Mouse (Mus musculus) embryonic facial prominence, embryonic 15.5 days (tissue): ENCODE data around the gene Myo1e. TPM values are rescaled to one million over a fixed set of nuclear protein-coding genes. Genes with fewer than 3 reads are reported as not detected.
A peak's percentile ranks its signal among the peaks of the same experiment; 100 is the strongest.

ENCODE experiments used
- ATAC-seq: fragments of 200-750 bp; cut with Nextera tagmentation; 2 replicates; pipeline ENCODE4 v1.8.0; 2017; ENCODE audit warnings: low read depth, moderate TSS enrichment; ENCODE audit not compliant: insufficient number of reproducible peaks, low FRiP score, low TSS enrichment
- H3K27ac ChIP-seq: fragments of 300-500 bp; sonication (generic); replicated peaks from 2 replicates; pipeline ENCODE4 v1.5.1; 2015; ENCODE audit warnings: mild to moderate bottlenecking, inconsistent platforms
- H3K27me3 ChIP-seq: fragments of 300-500 bp; sonication (generic); 2 replicates; pipeline ENCODE4 v1.6.1; 2015; ENCODE audit warnings: inconsistent platforms
- H3K36me3 ChIP-seq: fragments of 300-500 bp; sonication (generic); 2 replicates; pipeline ENCODE4 v1.6.1; 2015; ENCODE audit warnings: mild to moderate bottlenecking, inconsistent platforms
- H3K4me1 ChIP-seq: fragments of 300-500 bp; sonication (generic); 2 replicates; pipeline ENCODE4 v1.6.1; 2015; ENCODE audit warnings: inconsistent platforms
- H3K4me2 ChIP-seq: fragments of 300-500 bp; sonication (generic); replicated peaks from 2 replicates; pipeline ENCODE4 v1.6.1; 2015; ENCODE audit warnings: mild to moderate bottlenecking, inconsistent platforms
- H3K4me3 ChIP-seq: fragments of 300-500 bp; sonication (generic); replicated peaks from 2 replicates; pipeline ENCODE4 v1.5.1; 2015; ENCODE audit warnings: mild to moderate bottlenecking, inconsistent platforms
- H3K9ac ChIP-seq: fragments of 300-500 bp; sonication (generic); 2 replicates; pipeline ENCODE4 v1.6.1; 2015; ENCODE audit warnings: inconsistent platforms
- H3K9me3 ChIP-seq: fragments of 300-500 bp; sonication (generic); replicated peaks from 2 replicates; pipeline ENCODE4 v1.6.1; 2016; ENCODE audit warnings: inconsistent platforms
- WGBS: fragments of 180-500 bp; shearing (Covaris S2); methylation state at CpG from one replicate; pipeline ENCODE4 v1.1.7; 2015; 5-methylcytosine and 5-hydroxymethylcytosine counted together
- polyA plus RNA-seq: library from polyadenylated mRNA; unstranded; fragments of >200 nt; fragmentation: Nextera tagmentation; extraction: Ambion mirVana; gene quantifications from 2 replicates; pipeline ENCODE4 v1.2.1, GENCODE M21; 2015

The Myo1e gene
- polyA plus RNA-seq, 1 experiment from 2014 or later = 26.4 TPM

- Histone ChIP-seq H3K36me3 (no peaks in the 10 kb centered on the region), H3K4me3 (no peak overlapping the region), H3K27me3 (no peaks in the 10 kb centered on the region), H3K4me2 (no peak overlapping the region), H3K27ac (no peak overlapping the region), H3K9ac (no peak overlapping the region), H3K4me1 (no peaks in the 10 kb centered on the region), H3K9me3 (no peaks in the 10 kb centered on the region)
- ATAC-seq = no peak
- WGBS = 88% methylated on average over 8 of the region's 8 CpGs
Measured at GRCm38 (mm10) chr9:70197992-70198391, 9.2 kb upstream of the Myo1e start.

- H3K27me3 ChIP-seq = no peaks in the 10 kb centered on the region
- ATAC-seq = no peak
- 54% methylated on average over 5 of the region's 5 CpGs for WGBS
- no peak overlapping the region for H3K4me2 ChIP-seq
- H3K4me1 ChIP-seq = no peaks in the 10 kb centered on the region
- no peak overlapping the region for H3K9ac ChIP-seq
- no peaks in the 10 kb centered on the region for H3K36me3 ChIP-seq
- H3K4me3 ChIP-seq = no peak overlapping the region
- H3K27ac ChIP-seq = no peak overlapping the region
- H3K9me3 ChIP-seq = no peaks in the 10 kb centered on the region
Measured at GRCm38 (mm10) chr9:70202753-70203152, 4.4 kb upstream of the Myo1e start.

DNA sequence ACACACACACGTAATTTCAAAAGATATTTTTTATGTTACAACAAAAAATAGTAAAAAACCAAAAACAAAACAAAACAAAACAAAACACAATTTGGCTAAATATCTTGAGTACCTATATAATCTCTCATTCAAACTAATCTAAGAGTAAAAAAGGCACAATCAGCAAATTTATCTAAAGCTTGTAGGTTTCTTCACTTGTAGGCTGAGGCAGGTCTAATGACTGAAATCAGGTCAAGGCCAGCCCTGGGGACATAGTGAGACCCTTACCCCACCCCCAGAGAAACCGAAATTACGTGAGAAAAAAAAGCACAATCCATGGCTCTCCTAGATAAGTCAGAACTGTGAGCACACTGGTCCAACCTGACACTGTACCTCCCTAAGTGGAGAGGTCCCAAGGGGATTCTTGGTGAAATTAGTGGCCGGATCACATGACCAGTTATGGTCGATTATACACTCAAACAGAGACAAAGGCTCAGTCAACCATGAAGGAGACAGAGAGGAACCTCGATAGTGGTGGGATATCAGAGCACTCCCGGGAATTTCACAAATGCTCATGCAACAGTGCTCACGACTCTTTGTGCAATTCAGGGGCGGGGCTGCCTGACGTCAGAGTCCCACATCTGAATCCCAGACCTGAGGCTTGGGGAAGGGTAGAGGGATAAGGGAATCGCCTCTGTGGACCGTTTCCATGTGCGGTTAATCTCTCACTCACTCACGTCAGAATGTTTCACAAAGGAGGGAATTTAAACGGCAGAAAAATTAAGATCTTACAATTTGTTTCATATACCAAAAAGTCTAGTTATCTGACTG lies 3.7 kb upstream of the Myo1e start:
- no peak overlapping the region for H3K27ac ChIP-seq
- H3K9ac ChIP-seq = no peak overlapping the region
- no peak for ATAC-seq
- no peak overlapping the region for H3K4me2 ChIP-seq
- WGBS = 51% methylated on average over 15 of the region's 15 CpGs
- H3K9me3 ChIP-seq = no peaks in the 10 kb centered on the region
- H3K4me3 ChIP-seq = no peak overlapping the region
- no peaks in the 10 kb centered on the region for H3K36me3 ChIP-seq
- peaks cover 4% of the 10 kb centered on the region; the same call in 1 of the 2 replicates for H3K4me1 ChIP-seq
- H3K27me3 ChIP-seq = no peaks in the 10 kb centered on the region

DNA sequence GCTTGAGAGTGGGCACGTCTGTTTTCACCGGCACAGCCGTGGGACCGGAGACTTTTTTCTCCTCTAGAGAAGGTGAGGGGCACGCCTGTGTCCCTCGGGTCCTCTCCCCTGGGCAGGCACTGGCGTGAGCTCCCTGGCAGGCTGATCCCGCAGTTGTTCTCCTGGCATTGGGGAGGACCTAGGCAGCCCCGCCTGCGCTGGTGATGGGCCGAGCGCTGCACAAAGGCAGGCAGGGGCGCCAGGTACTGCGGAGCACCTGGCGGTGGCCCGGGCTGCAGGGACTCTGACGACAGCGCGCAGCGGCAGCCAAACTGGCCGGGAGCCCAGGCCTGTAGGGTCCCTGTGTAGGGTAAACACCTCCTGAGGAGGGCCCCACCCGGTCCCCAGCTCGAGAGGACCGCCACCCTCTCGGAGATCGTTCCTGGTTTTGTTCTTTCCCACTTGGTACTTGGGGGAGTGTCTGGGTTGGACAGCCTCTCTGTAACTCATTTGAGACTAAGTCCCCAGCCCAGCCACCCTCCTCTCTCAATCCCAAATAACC lies 901 bp downstream of the Myo1e start:
- Histone ChIP-seq H3K4me3 (peak overlapping the region; percentile 83), H3K36me3 (no peaks in the 10 kb centered on the region), H3K4me2 (peak overlapping the region; percentile 92), H3K9me3 (no peaks in the 10 kb centered on the region), H3K9ac (peak overlapping the region; percentile 77), H3K27ac (peak overlapping the region; percentile 95), H3K4me1 (peaks cover 28% of the 10 kb centered on the region), H3K27me3 (no peaks in the 10 kb centered on the region)
- ATAC-seq = no peak
- under 1% methylated on average over 26 of the region's 26 CpGs for WGBS

DNA sequence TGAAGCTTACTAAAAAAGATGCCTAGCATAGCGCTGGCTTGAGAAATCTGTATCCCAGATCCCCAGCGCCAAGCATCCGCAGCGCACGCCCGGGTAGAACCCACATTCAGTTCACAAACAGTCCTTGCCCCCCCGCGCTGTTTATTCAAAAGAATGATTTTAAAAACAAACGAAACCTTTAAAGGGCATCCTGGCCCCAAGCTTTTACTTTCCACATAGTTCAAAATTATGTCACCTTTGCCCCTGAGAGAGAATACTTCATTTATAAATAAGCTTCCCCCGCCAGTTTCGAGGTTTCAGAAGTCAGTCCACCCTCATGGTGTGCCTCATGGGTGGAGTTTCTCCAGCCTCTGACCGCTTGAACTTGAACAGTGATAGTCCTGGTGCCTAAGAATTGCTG lies 1.6 kb downstream of the Myo1e start:
- Histone ChIP-seq H3K4me1 (peaks cover 28% of the 10 kb centered on the region), H3K27me3 (no peaks in the 10 kb centered on the region), H3K9me3 (no peaks in the 10 kb centered on the region), H3K4me2 (peak overlapping the region; percentile 92), H3K27ac (peak overlapping the region; percentile 95; the same call in 1 of the 2 replicates), H3K9ac (no peak overlapping the region; the same call in 1 of the 2 replicates), H3K4me3 (peak overlapping the region; percentile 83), H3K36me3 (no peaks in the 10 kb centered on the region)
- WGBS = 12% methylated on average over 12 of the region's 12 CpGs
- ATAC-seq = no peak

DNA sequence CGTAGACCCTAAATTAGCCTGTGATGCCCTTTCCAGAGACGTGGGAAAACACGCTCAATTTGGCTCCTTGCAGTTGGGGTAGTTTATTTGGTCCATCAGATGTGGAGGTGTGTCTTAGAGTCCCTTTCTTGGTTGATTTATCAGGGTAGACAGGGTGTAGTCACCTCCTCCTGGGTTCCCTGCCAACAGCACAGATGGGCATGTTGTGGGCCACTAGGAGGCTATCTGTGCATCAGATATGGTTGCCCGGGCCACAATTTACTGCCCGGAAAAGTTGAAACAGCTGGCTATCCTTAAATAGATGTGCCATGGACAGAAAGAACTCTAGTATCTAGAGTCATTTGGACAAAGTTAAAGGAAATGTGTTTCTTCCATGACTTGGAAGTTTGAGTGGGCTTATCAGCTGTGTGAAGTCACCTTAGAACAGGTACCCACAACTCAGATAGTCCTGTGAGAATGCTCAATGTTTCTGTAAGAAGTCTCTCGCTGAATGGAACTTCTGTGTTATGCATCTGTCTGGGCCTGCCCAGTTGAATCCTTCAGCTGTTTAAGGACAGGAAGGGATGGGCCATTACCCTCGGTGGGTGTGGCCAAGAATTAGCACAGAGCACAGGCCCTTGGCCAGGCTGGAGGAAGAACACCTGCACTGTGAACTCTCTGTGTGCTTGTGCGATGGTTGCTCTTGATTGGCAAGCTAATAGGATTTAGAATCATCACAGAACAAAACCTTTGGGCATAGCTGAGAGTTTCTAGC lies 2.3 kb downstream of the Myo1e start:
- WGBS = 59% methylated on average over 8 of the region's 8 CpGs
- Histone ChIP-seq H3K9me3 (no peaks in the 10 kb centered on the region), H3K27me3 (no peaks in the 10 kb centered on the region), H3K36me3 (no peaks in the 10 kb centered on the region), H3K9ac (no peak overlapping the region), H3K4me2 (peak overlapping the region; percentile 92), H3K4me1 (peaks cover 28% of the 10 kb centered on the region), H3K27ac (0 out of 2 replicates have a peak overlapping the region, but pooled peaks have one; percentile 22), H3K4me3 (peak overlapping the region; percentile 83; the same call in 1 of the 2 replicates)
- ATAC-seq = no peak

GRCm38 (mm10) chr9:70211638-70212037 lies 4.5 kb downstream of the Myo1e start:
- Histone ChIP-seq H3K9me3 (no peaks in the 10 kb centered on the region), H3K36me3 (no peaks in the 10 kb centered on the region), H3K4me2 (no peak overlapping the region), H3K9ac (no peak overlapping the region), H3K27me3 (no peaks in the 10 kb centered on the region), H3K4me1 (peaks cover 37% of the 10 kb centered on the region), H3K27ac (no peak overlapping the region), H3K4me3 (no peak overlapping the region)
- no peak for ATAC-seq
- WGBS = 74% methylated on average over 14 of the region's 14 CpGs

DNA sequence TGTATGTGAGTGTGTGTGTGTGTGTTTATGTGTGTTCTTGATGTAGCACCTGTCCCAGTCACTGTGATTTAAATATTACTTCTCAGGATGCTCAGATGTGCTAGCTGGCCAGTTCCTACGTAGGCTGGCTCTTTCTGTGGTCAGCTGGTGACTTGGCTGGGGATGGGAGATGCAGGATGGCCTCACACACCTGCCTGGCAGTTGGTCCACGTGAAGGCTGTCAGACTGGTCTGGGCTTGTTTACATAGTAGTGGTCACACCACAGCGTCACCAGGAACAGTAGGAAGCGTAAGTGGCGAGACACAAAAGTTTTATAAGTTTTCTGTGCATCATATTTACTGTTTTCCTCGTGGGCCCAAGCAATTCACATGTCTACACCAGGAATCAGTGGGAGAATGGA lies 9.4 kb downstream of the Myo1e start:
- WGBS = 72% methylated on average over 6 of the region's 6 CpGs
- no peaks in the 10 kb centered on the region for H3K36me3 ChIP-seq
- no peak overlapping the region for H3K4me3 ChIP-seq
- H3K4me2 ChIP-seq = no peak overlapping the region
- H3K9me3 ChIP-seq = no peaks in the 10 kb centered on the region
- H3K9ac ChIP-seq = no peak overlapping the region
- no peak for ATAC-seq
- no peak overlapping the region for H3K27ac ChIP-seq
- no peaks in the 10 kb centered on the region for H3K27me3 ChIP-seq
- H3K4me1 ChIP-seq = peaks cover 18% of the 10 kb centered on the region; the same call in 1 of the 2 replicates

- Histone ChIP-seq H3K27me3 (no peaks in the 10 kb centered on the region), H3K36me3 (no peaks in the 10 kb centered on the region), H3K4me2 (no peak overlapping the region), H3K4me1 (peaks cover 21% of the 10 kb centered on the region), H3K9ac (no peak overlapping the region), H3K9me3 (no peaks in the 10 kb centered on the region), H3K4me3 (no peak overlapping the region), H3K27ac (no peak overlapping the region)
- WGBS = 67% methylated on average over 6 of the region's 6 CpGs
- no peak for ATAC-seq
Measured at GRCm38 (mm10) chr9:70219295-70219931, 12.3 kb downstream of the Myo1e start.

DNA sequence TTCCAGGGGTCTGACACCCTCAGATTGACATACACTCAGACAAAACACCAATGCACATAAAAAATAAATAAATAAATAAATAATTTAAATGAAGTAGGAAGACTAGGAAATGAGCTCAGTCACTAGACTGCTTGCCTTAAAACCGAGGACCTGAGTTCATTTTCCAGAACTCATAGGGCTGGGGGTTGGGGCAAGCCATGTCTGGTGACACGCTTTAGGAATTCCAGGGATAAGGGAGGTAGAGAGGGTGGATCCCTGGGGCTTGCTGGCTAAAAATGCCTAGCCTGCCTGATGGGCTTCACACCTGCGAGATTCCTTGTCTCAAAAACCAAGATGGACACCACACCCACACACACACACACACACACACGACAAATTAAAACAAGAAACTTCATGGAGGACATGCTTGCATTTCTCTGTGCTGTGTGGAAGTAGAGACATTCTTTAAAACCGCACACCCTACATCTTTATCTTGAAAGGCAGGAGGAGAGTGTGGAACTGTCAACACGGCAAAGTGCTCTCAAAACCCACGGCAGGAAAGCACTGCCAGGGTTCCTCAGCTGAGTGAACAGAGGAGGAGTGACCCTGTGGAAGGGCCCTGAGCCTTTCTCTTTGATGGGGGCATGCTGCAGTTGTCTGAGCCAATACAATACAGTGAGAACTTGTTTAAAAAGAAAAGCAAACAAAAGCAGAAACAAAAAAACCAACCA lies 13.5 kb downstream of the Myo1e start:
- H3K9ac ChIP-seq = no peak overlapping the region
- H3K4me3 ChIP-seq = no peak overlapping the region
- H3K4me1 ChIP-seq = peaks cover 17% of the 10 kb centered on the region
- no peak for ATAC-seq
- no peaks in the 10 kb centered on the region for H3K36me3 ChIP-seq
- H3K27ac ChIP-seq = no peak overlapping the region
- H3K9me3 ChIP-seq = no peaks in the 10 kb centered on the region
- 56% methylated on average over 7 of the region's 7 CpGs for WGBS
- no peaks in the 10 kb centered on the region for H3K27me3 ChIP-seq
- H3K4me2 ChIP-seq = no peak overlapping the region
